Mouse (Mus musculus): Measurements from ENCODE around the gene Rnf183. TPM values are rescaled to one million over a fixed set of nuclear protein-coding genes. Genes with fewer than 3 reads are reported as not detected.

The Rnf183 gene
- polyA plus RNA-seq, 1 experiment = 0.07 TPM

GRCm38 (mm10) chr4:62391892-62392291 lies 43.2 kb downstream of the Rnf183 start:
- DNase-seq = no peak
- Histone ChIP-seq H3K4me1 (ENCODE audit: control insufficient read depth, insufficient read depth, low read length) (no peaks in the 10 kb centered on the region), H3K27ac (ENCODE audit: insufficient read depth, low read length) (no peak overlapping the region), H3K4me3 (replicated peaks; ENCODE audit: insufficient read depth, low read depth, low read length) (no peak overlapping the region), H3K27me3 (ENCODE audit: control insufficient read depth, insufficient read depth, low read length) (no peaks in the 10 kb centered on the region)
- WGBS = 87% methylated on average over 7 of the region's 7 CpGs
- TF ChIP-seq POLR2A (IDR thresholded peaks at IDR 0.05; ENCODE audit: borderline replicate concordance, insufficient read depth, low read length) (no peak), CTCF (IDR thresholded peaks at IDR 0.05; ENCODE audit: borderline replicate concordance, insufficient read depth, low read depth, low read length) (no peak)

- no peak for DNase-seq
- WGBS = 90% methylated on average over 5 of the region's 5 CpGs
- H3K27me3 ChIP-seq (ENCODE audit: control insufficient read depth, insufficient read depth, low read length) = no peaks in the 10 kb centered on the region
These were observed 45.2 kb downstream of the Rnf183 start for GRCm38 (mm10) chr4:62389592-62390512.

GRCm38 (mm10) chr4:62385439-62385838 lies 49.6 kb downstream of the Rnf183 start:
- Histone ChIP-seq H3K27me3 (ENCODE audit: control insufficient read depth, insufficient read depth, low read length) (no peaks in the 10 kb centered on the region), H3K4me3 (replicated peaks; ENCODE audit: insufficient read depth, low read depth, low read length) (no peak overlapping the region), H3K4me1 (ENCODE audit: control insufficient read depth, insufficient read depth, low read length) (no peaks in the 10 kb centered on the region), H3K27ac (ENCODE audit: insufficient read depth, low read length) (no peak overlapping the region)
- DNase-seq = no peak
- TF ChIP-seq CTCF (IDR thresholded peaks at IDR 0.05; ENCODE audit: borderline replicate concordance, insufficient read depth, low read depth, low read length) = no peak
- no peak for TF ChIP-seq POLR2A (IDR thresholded peaks at IDR 0.05; ENCODE audit: borderline replicate concordance, insufficient read depth, low read length)
- 74% methylated on average over 7 of the region's 7 CpGs for WGBS

More at GRCm38 (mm10) chr4:62389592-62390512, 45.2 kb downstream of the Rnf183 start:
- H3K27ac ChIP-seq (ENCODE audit: insufficient read depth, low read length) = no peak overlapping the region
- no peak for TF ChIP-seq POLR2A (IDR thresholded peaks at IDR 0.05; ENCODE audit: borderline replicate concordance, insufficient read depth, low read length)
- no peak for TF ChIP-seq CTCF (IDR thresholded peaks at IDR 0.05; ENCODE audit: borderline replicate concordance, insufficient read depth, low read depth, low read length)
- H3K4me3 ChIP-seq (replicated peaks; ENCODE audit: insufficient read depth, low read depth, low read length) = no peak overlapping the region
- no peaks in the 10 kb centered on the region for H3K4me1 ChIP-seq (ENCODE audit: control insufficient read depth, insufficient read depth, low read length)

- DNase-seq = no peak
- no peaks in the 10 kb centered on the region for H3K27me3 ChIP-seq (ENCODE audit: control insufficient read depth, insufficient read depth, low read length)
- no peaks in the 10 kb centered on the region for H3K4me1 ChIP-seq (ENCODE audit: control insufficient read depth, insufficient read depth, low read length)
- TF ChIP-seq CTCF (IDR thresholded peaks at IDR 0.05; ENCODE audit: borderline replicate concordance, insufficient read depth, low read depth, low read length) = no peak
- TF ChIP-seq POLR2A (IDR thresholded peaks at IDR 0.05; ENCODE audit: borderline replicate concordance, insufficient read depth, low read length) = no peak
- no peak overlapping the region for H3K4me3 ChIP-seq (replicated peaks; ENCODE audit: insufficient read depth, low read depth, low read length)
- no peak overlapping the region for H3K27ac ChIP-seq (ENCODE audit: insufficient read depth, low read length)
- WGBS = 96% methylated on average over 1 of the region's 1 CpGs
These were observed 50.9 kb downstream of the Rnf183 start for GRCm38 (mm10) chr4:62384159-62384558.

GRCm38 (mm10) chr4:62383752-62384151 lies 51.3 kb downstream of the Rnf183 start:
- TF ChIP-seq POLR2A (IDR thresholded peaks at IDR 0.05; ENCODE audit: borderline replicate concordance, insufficient read depth, low read length) = no peak
- TF ChIP-seq CTCF (IDR thresholded peaks at IDR 0.05; ENCODE audit: borderline replicate concordance, insufficient read depth, low read depth, low read length) = no peak
- Histone ChIP-seq H3K27ac (ENCODE audit: insufficient read depth, low read length) (no peak overlapping the region), H3K27me3 (ENCODE audit: control insufficient read depth, insufficient read depth, low read length) (no peaks in the 10 kb centered on the region), H3K4me3 (replicated peaks; ENCODE audit: insufficient read depth, low read depth, low read length) (no peak overlapping the region), H3K4me1 (ENCODE audit: control insufficient read depth, insufficient read depth, low read length) (no peaks in the 10 kb centered on the region)
- 85% methylated on average over 7 of the region's 7 CpGs for WGBS
- DNase-seq = no peak

- WGBS = 94% methylated on average over 6 of the region's 6 CpGs
- no peak for DNase-seq
- Histone ChIP-seq H3K4me1 (ENCODE audit: control insufficient read depth, insufficient read depth, low read length) (no peaks in the 10 kb centered on the region), H3K4me3 (replicated peaks; ENCODE audit: insufficient read depth, low read depth, low read length) (no peak overlapping the region), H3K27ac (ENCODE audit: insufficient read depth, low read length) (no peak overlapping the region), H3K27me3 (ENCODE audit: control insufficient read depth, insufficient read depth, low read length) (no peaks in the 10 kb centered on the region)
- TF ChIP-seq POLR2A (IDR thresholded peaks at IDR 0.05; ENCODE audit: borderline replicate concordance, insufficient read depth, low read length) (no peak), CTCF (IDR thresholded peaks at IDR 0.05; ENCODE audit: borderline replicate concordance, insufficient read depth, low read depth, low read length) (no peak)
These were observed 51.8 kb downstream of the Rnf183 start for GRCm38 (mm10) chr4:62383207-62383606.

- Histone ChIP-seq H3K4me1 (ENCODE audit: control insufficient read depth, insufficient read depth, low read length) (no peaks in the 10 kb centered on the region), H3K27ac (ENCODE audit: insufficient read depth, low read length) (no peak overlapping the region), H3K4me3 (replicated peaks; ENCODE audit: insufficient read depth, low read depth, low read length) (no peak overlapping the region), H3K27me3 (ENCODE audit: control insufficient read depth, insufficient read depth, low read length) (no peaks in the 10 kb centered on the region)
- WGBS = 93% methylated on average over 9 of the region's 9 CpGs
- no peak for DNase-seq
- TF ChIP-seq POLR2A (IDR thresholded peaks at IDR 0.05; ENCODE audit: borderline replicate concordance, insufficient read depth, low read length) (no peak), CTCF (IDR thresholded peaks at IDR 0.05; ENCODE audit: borderline replicate concordance, insufficient read depth, low read depth, low read length) (no peak)
These were observed 55.2 kb downstream of the Rnf183 start for GRCm38 (mm10) chr4:62379724-62380381.

Other genes with a start within 250 kb of the Rnf183 start
- gene Zfp37, start 204.2 kb downstream of the Rnf183 start, polyA plus RNA-seq (2012; rRNA removed) = 9.6 and 10.1 TPM in 2 replicates
- gene Slc31a2, start 172.7 kb downstream of the Rnf183 start, polyA plus RNA-seq (2012; rRNA removed) = 16.9 and 18.2 TPM in 2 replicates
- gene Fkbp15, start 74.7 kb downstream of the Rnf183 start, polyA plus RNA-seq (2012; rRNA removed) = 26.4 and 28.5 TPM in 2 replicates
- 20.8 and 24.1 TPM in 2 replicates for gene Slc31a1, start 74.5 kb downstream of the Rnf183 start, polyA plus RNA-seq (2012; rRNA removed)
- gene Cdc26, start 26.6 kb downstream of the Rnf183 start, polyA plus RNA-seq (2012; rRNA removed) = 55.0 and 65.8 TPM in 2 replicates
- 20.4 and 21.2 TPM in 2 replicates for gene Prpf4, start 26.5 kb downstream of the Rnf183 start, polyA plus RNA-seq (2012; rRNA removed)
- 3.1 and 3.9 TPM in 2 replicates for gene Wdr31, start 35.6 kb upstream of the Rnf183 start, polyA plus RNA-seq (2012; rRNA removed)
- 1.2 and 1.3 TPM in 2 replicates for gene Bspry, start 44.8 kb upstream of the Rnf183 start, polyA plus RNA-seq (2012; rRNA removed)
- 9.3 and 9.7 TPM in 2 replicates for gene Hdhd3, start 68.2 kb upstream of the Rnf183 start, polyA plus RNA-seq (2012; rRNA removed)
- gene Alad, start 84.7 kb upstream of the Rnf183 start, polyA plus RNA-seq (2012; rRNA removed) = 64.4 and 72.3 TPM in 2 replicates
- gene Pole3, start 89.8 kb upstream of the Rnf183 start, polyA plus RNA-seq (2012; rRNA removed) = 31.0 and 34.5 TPM in 2 replicates
- 0.52 and 0.72 TPM in 2 replicates for gene 4933430I17Rik, start 90.1 kb upstream of the Rnf183 start, polyA plus RNA-seq (2012; rRNA removed)
- 92.7 and 97.5 TPM in 2 replicates for gene Rgs3, start 124.6 kb upstream of the Rnf183 start, polyA plus RNA-seq (2012; rRNA removed)